Mouse (Mus musculus) right cerebral cortex, adult 2 months (tissue): Measurements from ENCODE around the gene Cdr2l.

Experiments
- DNase-seq, 2 experiments: peaks; one replicate each; pipeline ENCODE4 v3.0.0; 2021 to 2022; ENCODE audit warnings: low spot score in 2 of 2

The Cdr2l gene

GRCm38 (mm10) chr11:115381743-115382539 lies at the start of gene Cdr2l:
TSS of gene Cdr2l (plus strand) at chr11:115381916.
- DNase-seq = peak; percentile 84 to 85

GRCm38 (mm10) chr11:115334531-115334930 lies 47.2 kb upstream of the Cdr2l start, which contains the start of gene Otop3:
TSS of gene Otop3 (plus strand) at chr11:115334731.
- no peak for DNase-seq

GRCm38 (mm10) chr11:115335223-115335622 lies 46.5 kb upstream of the Cdr2l start:
- no peak for DNase-seq

- DNase-seq = no peak
Observed at GRCm38 (mm10) chr11:115336115-115336514, 45.6 kb upstream of the Cdr2l start.

GRCm38 (mm10) chr11:115337350-115337749 lies 44.4 kb upstream of the Cdr2l start:
- DNase-seq = no peak

- DNase-seq = no peak
Observed at GRCm38 (mm10) chr11:115337826-115338225, 43.9 kb upstream of the Cdr2l start.

GRCm38 (mm10) chr11:115341246-115341645 lies 40.5 kb upstream of the Cdr2l start:
- DNase-seq = no peak

- DNase-seq = no peak
Observed at GRCm38 (mm10) chr11:115341866-115342265, 39.9 kb upstream of the Cdr2l start.

- no peak for DNase-seq
Observed at GRCm38 (mm10) chr11:115344967-115345366, 36.7 kb upstream of the Cdr2l start.

GRCm38 (mm10) chr11:115345515-115345914 lies 36.2 kb upstream of the Cdr2l start:
- no peak for DNase-seq

GRCm38 (mm10) chr11:115348681-115349248 lies 33.0 kb upstream of the Cdr2l start:
- no peak for DNase-seq

GRCm38 (mm10) chr11:115349976-115350375 lies 31.7 kb upstream of the Cdr2l start:
- no peak for DNase-seq

- DNase-seq = no peak
Observed at GRCm38 (mm10) chr11:115353375-115353774, 28.3 kb upstream of the Cdr2l start.

GRCm38 (mm10) chr11:115354183-115354582 lies 27.5 kb upstream of the Cdr2l start:
- DNase-seq = peak; percentile 57 to 62

GRCm38 (mm10) chr11:115358468-115358867 lies 23.2 kb upstream of the Cdr2l start:
- peak; percentile 80 for DNase-seq

GRCm38 (mm10) chr11:115359293-115359692 lies 22.4 kb upstream of the Cdr2l start:
- DNase-seq = no peak

- no peak for DNase-seq
Observed at GRCm38 (mm10) chr11:115359726-115360125, 22.0 kb upstream of the Cdr2l start.

- no peak for DNase-seq
Observed at GRCm38 (mm10) chr11:115364136-115364535, 17.6 kb upstream of the Cdr2l start.

- DNase-seq = no peak
Observed at GRCm38 (mm10) chr11:115366039-115366705, 15.5 kb upstream of the Cdr2l start.

GRCm38 (mm10) chr11:115366706-115367394 lies 14.9 kb upstream of the Cdr2l start:
- DNase-seq = peak; percentile 63 to 70

- peak; percentile 84 to 87 for DNase-seq
Observed at GRCm38 (mm10) chr11:115367395-115367944, 14.2 kb upstream of the Cdr2l start, which contains the start of gene Hid1. TSS of gene Hid1 (minus strand) at chr11:115367756.

- DNase-seq = no peak
Observed at GRCm38 (mm10) chr11:115370368-115370767, 11.3 kb upstream of the Cdr2l start.
